Mouse (Mus musculus): ENCODE results near the gene Senp7. TPM values are rescaled to one million over a fixed set of nuclear protein-coding genes. Genes with fewer than 3 reads are reported as not detected.
A peak's percentile ranks its signal among the peaks of the same experiment; 100 is the strongest.

The Senp7 gene
- polyA plus RNA-seq, 1 experiment: 24.4 TPM

- TF ChIP-seq EP300 (IDR thresholded peaks at IDR 0.05; ENCODE audit: insufficient read depth, low read depth, low read length): no peak
- no peak for TF ChIP-seq POLR2A (IDR thresholded peaks at IDR 0.05; ENCODE audit: insufficient read depth, low read length)
- TF ChIP-seq CTCF (IDR thresholded peaks at IDR 0.05; ENCODE audit: low read depth, low read length): no peak
- H3K27me3 ChIP-seq (ENCODE audit: control insufficient read depth, insufficient read depth, low read length, poor library complexity, severe bottlenecking): no peaks in the 10 kb centered on the region
- H3K4me3 ChIP-seq (ENCODE audit: low read depth, low read length): no peak overlapping the region
- H3K36me3 ChIP-seq (ENCODE audit: control insufficient read depth, insufficient read depth, low read length, poor library complexity, severe bottlenecking): no peaks in the 10 kb centered on the region
- H3K9me3 ChIP-seq (replicated peaks; ENCODE audit: control insufficient read depth, insufficient read depth, low read length, poor library complexity, severe bottlenecking): no peaks in the 10 kb centered on the region
- peaks cover 2% of the 10 kb centered on the region for H3K4me1 ChIP-seq (ENCODE audit: control insufficient read depth, insufficient read depth, low read length)
- 0 out of 2 replicates have a peak overlapping the region, but pooled peaks have one; percentile 25 for H3K27ac ChIP-seq (ENCODE audit: insufficient read depth, low read length)
- no peak overlapping the region for H3K9ac ChIP-seq (ENCODE audit: low read depth, poor library complexity, severe bottlenecking)
These were observed 179.5 kb downstream of the Senp7 start for GRCm38 (mm10) chr16:56227686-56228085.

- H3K4me3 ChIP-seq (ENCODE audit: low read depth, low read length): no peak overlapping the region
- H3K9me3 ChIP-seq (replicated peaks; ENCODE audit: control insufficient read depth, insufficient read depth, low read length, poor library complexity, severe bottlenecking): no peaks in the 10 kb centered on the region
- H3K9ac ChIP-seq (ENCODE audit: low read depth, poor library complexity, severe bottlenecking): no peak overlapping the region
- no peaks in the 10 kb centered on the region for H3K36me3 ChIP-seq (ENCODE audit: control insufficient read depth, insufficient read depth, low read length, poor library complexity, severe bottlenecking)
- TF ChIP-seq POLR2A (IDR thresholded peaks at IDR 0.05; ENCODE audit: insufficient read depth, low read length) (no peak), EP300 (IDR thresholded peaks at IDR 0.05; ENCODE audit: insufficient read depth, low read depth, low read length) (no peak), CTCF (IDR thresholded peaks at IDR 0.05; ENCODE audit: low read depth, low read length) (no peak)
- H3K27me3 ChIP-seq (ENCODE audit: control insufficient read depth, insufficient read depth, low read length, poor library complexity, severe bottlenecking): no peaks in the 10 kb centered on the region
- H3K4me1 ChIP-seq (ENCODE audit: control insufficient read depth, insufficient read depth, low read length): peaks cover 2% of the 10 kb centered on the region
- no peak overlapping the region for H3K27ac ChIP-seq (ENCODE audit: insufficient read depth, low read length)
These were observed 181.3 kb downstream of the Senp7 start for GRCm38 (mm10) chr16:56229455-56229854.

GRCm38 (mm10) chr16:56231300-56231699, 183.2 kb downstream of the Senp7 start:
- Histone ChIP-seq H3K36me3 (ENCODE audit: control insufficient read depth, insufficient read depth, low read length, poor library complexity, severe bottlenecking) (no peaks in the 10 kb centered on the region), H3K9me3 (replicated peaks; ENCODE audit: control insufficient read depth, insufficient read depth, low read length, poor library complexity, severe bottlenecking) (no peaks in the 10 kb centered on the region), H3K27me3 (ENCODE audit: control insufficient read depth, insufficient read depth, low read length, poor library complexity, severe bottlenecking) (no peaks in the 10 kb centered on the region), H3K4me3 (ENCODE audit: low read depth, low read length) (no peak overlapping the region), H3K9ac (ENCODE audit: low read depth, poor library complexity, severe bottlenecking) (no peak overlapping the region), H3K4me1 (ENCODE audit: control insufficient read depth, insufficient read depth, low read length) (peaks cover 2% of the 10 kb centered on the region), H3K27ac (ENCODE audit: insufficient read depth, low read length) (no peak overlapping the region)
- TF ChIP-seq EP300 (IDR thresholded peaks at IDR 0.05; ENCODE audit: insufficient read depth, low read depth, low read length) (no peak), CTCF (IDR thresholded peaks at IDR 0.05; ENCODE audit: low read depth, low read length) (peak; percentile 68)

GRCm38 (mm10) chr16:56232736-56233135, 184.6 kb downstream of the Senp7 start:
- Histone ChIP-seq H3K4me1 (ENCODE audit: control insufficient read depth, insufficient read depth, low read length) (peaks cover 2% of the 10 kb centered on the region), H3K9me3 (replicated peaks; ENCODE audit: control insufficient read depth, insufficient read depth, low read length, poor library complexity, severe bottlenecking) (no peaks in the 10 kb centered on the region), H3K9ac (ENCODE audit: low read depth, poor library complexity, severe bottlenecking) (no peak overlapping the region), H3K27ac (ENCODE audit: insufficient read depth, low read length) (no peak overlapping the region), H3K36me3 (ENCODE audit: control insufficient read depth, insufficient read depth, low read length, poor library complexity, severe bottlenecking) (no peaks in the 10 kb centered on the region), H3K27me3 (ENCODE audit: control insufficient read depth, insufficient read depth, low read length, poor library complexity, severe bottlenecking) (no peaks in the 10 kb centered on the region), H3K4me3 (ENCODE audit: low read depth, low read length) (no peak overlapping the region)
- TF ChIP-seq EP300 (IDR thresholded peaks at IDR 0.05; ENCODE audit: insufficient read depth, low read depth, low read length) (no peak), POLR2A (IDR thresholded peaks at IDR 0.05; ENCODE audit: insufficient read depth, low read length) (no peak), CTCF (IDR thresholded peaks at IDR 0.05; ENCODE audit: low read depth, low read length) (no peak)

Other genes with a start within 250 kb of the Senp7 start
- gene Nfkbiz, start 209.4 kb upstream of the Senp7 start, polyA plus RNA-seq (2011; ENCODE audit: insufficient read depth, insufficient read length, low read depth, missing spikeins): 6.0 and 6.1 TPM in 2 replicates
- 4.3 and 4.5 TPM in 2 replicates for gene Nxpe3, start 153.1 kb upstream of the Senp7 start, polyA plus RNA-seq (2011; ENCODE audit: insufficient read depth, insufficient read length, low read depth, missing spikeins)
- 14.6 and 20.6 TPM in 2 replicates for gene Cep97, start 113.5 kb upstream of the Senp7 start, polyA plus RNA-seq (2011; ENCODE audit: insufficient read depth, insufficient read length, low read depth, missing spikeins)
- gene Rpl24, start 82.1 kb upstream of the Senp7 start, polyA plus RNA-seq (2011; ENCODE audit: insufficient read depth, insufficient read length, low read depth, missing spikeins): 1,642 and 1,799 TPM in 2 replicates
- gene Zbtb11, start 74.5 kb upstream of the Senp7 start, polyA plus RNA-seq (2011; ENCODE audit: insufficient read depth, insufficient read length, low read depth, missing spikeins): 19.6 and 20.5 TPM in 2 replicates
- 248 and 256 TPM in 2 replicates for gene Pcnp, start 18.6 kb upstream of the Senp7 start, polyA plus RNA-seq (2011; ENCODE audit: insufficient read depth, insufficient read length, low read depth, missing spikeins)
- 24.3 and 25.3 TPM in 2 replicates for gene Trmt10c, start 10.5 kb upstream of the Senp7 start, polyA plus RNA-seq (2011; ENCODE audit: insufficient read depth, insufficient read length, low read depth, missing spikeins)
- gene Impg2, start 156.0 kb downstream of the Senp7 start, polyA plus RNA-seq (2011; ENCODE audit: insufficient read depth, insufficient read length, low read depth, missing spikeins): 0.18 and 0.20 TPM in 2 replicates